Mouse (Mus musculus) Patski (cell line): ENCODE measurements around the gene Ing2. TPM values are rescaled to one million over a fixed set of nuclear protein-coding genes. Genes with fewer than 3 reads are reported as not detected.
A peak's percentile ranks its signal among the peaks of the same experiment; 100 is the strongest.

Experiments used
- ATAC-seq: fragments of 100-300 bp; one replicate; pipeline ENCODE4 v1.8.0; 2021
- CTCF ChIA-PET: fragments of 350-600 bp; sonication (Branson Sonifier 250); formaldehyde crosslinking; loops from one replicate; lab custom pipeline; 2022; ENCODE audit warnings: inconsistent platforms; lab: Charles Lee
- POLR2A ChIA-PET: fragments of 350-600 bp; sonication (Branson Sonifier 250); formaldehyde crosslinking; loops from one replicate; lab custom pipeline; 2022; ENCODE audit warnings: antibody characterized with exemption, inconsistent platforms; lab: Charles Lee
- DNase-seq: peaks from one replicate; pipeline ENCODE4 v3.0.0-alpha.2; 2011; ENCODE audit warnings: low read depth, low spot score
- H3K27me3 ChIP-seq: fragments of 371-371 bp; one replicate; pipeline ENCODE4 v1.5.1; 2021
- CTCF ChIP-seq: fragments of 100-300 bp; IDR thresholded peaks from one replicate; pipeline ENCODE4 v1.5.1; 2021
- in situ Hi-C: fragments of 300-500 bp; cut with MboI; formaldehyde crosslinking; loops from 3 replicates; pipeline ENCODE4 v1.11.1; 2018; ENCODE audit warnings: low pct_unique_long_range_greater_than_20kb, mixed read lengths
- polyA plus RNA-seq: library from polyadenylated mRNA; unstranded; gene quantifications from one replicate; pipeline ENCODE4 v1.2.3, GENCODE M21; 2021

Ing2 gene
- polyA plus RNA-seq, 1 experiment from 2014 or later, result 27.2 TPM

- ATAC-seq (no peak), DNase-seq (no peak)
- H3K27me3 ChIP-seq, result no peaks in the 10 kb centered on the region
- ChIA-PET CTCF (interaction anchor here (1.4 kb wide), 1 partner anchor 16 kb away, joined by 6 read pairs; no protein-coding TSS in a partner anchor), POLR2A (interaction anchor here (0.6 kb wide), 1 partner anchor 136 kb away, joined by 3 read pairs; no protein-coding TSS in a partner anchor)
- in situ Hi-C loops, result loop anchor here (5.0 to 25.0 kb wide), 2 partner anchors 144 to 664 kb away; partner anchors contain the start of genes Rwdd4a and Trappc11
- TF ChIP-seq CTCF, result no peak
Measured at GRCm38 (mm10) chr8:47676631-47677030, 1.3 kb upstream of the Ing2 start.

DNA sequence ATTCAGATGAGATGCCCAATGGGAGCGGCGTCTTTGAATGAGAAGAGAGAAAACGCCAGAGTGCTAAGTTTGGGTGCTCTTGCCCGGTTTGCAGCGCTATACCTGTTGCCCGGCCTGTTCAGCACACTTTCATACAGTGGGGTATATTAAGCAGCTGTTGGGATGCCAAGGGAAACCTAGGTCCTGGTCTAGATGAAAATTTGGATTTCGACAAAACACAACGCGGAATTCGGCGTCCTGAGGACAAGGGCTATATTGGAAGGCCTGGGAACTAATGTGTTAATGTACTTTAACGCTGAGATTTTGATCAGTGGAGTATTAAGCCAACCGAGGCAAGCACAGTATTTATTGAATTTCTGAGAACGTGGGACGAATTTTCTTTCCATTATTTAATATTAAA, 868 bp upstream of the Ing2 start:
- in situ Hi-C loops, result loop anchor here (5.0 to 25.0 kb wide), 2 partner anchors 144 to 664 kb away; partner anchors contain the start of genes Rwdd4a and Trappc11
- ATAC-seq (no peak), DNase-seq (no peak)
- TF ChIP-seq CTCF, result no peak
- no peaks in the 10 kb centered on the region for H3K27me3 ChIP-seq
- ChIA-PET CTCF (interaction anchor here (1.4 kb wide), 1 partner anchor 17 kb away, joined by 6 read pairs; no protein-coding TSS in a partner anchor), POLR2A (interaction anchor here (0.6 to 0.7 kb wide), 2 partner anchors 136 to 275 kb away, joined by 3 read pairs; no protein-coding TSS in a partner anchor)

DNA sequence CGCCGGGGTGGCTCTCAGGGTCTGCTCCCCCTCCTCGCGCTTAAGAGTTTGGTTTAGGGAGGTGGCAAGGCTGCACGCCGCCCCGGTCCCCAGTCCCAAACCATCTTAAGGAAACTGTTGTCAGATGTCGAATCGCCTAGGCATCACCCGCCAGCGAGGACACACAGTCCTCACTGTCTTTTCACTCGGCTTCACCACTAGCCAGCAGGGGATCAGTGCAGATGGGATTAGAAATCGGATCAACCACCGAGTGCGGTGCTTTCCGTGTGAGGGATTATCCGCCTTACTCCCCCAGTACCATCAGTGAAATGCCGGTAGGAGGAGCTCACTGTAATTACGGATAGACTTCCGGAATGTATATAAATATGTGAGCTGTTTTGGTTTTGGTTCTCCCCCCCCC, 430 bp upstream of the Ing2 start:
- CTCF ChIA-PET, result interaction anchor here (1.4 kb wide), 1 partner anchor 17 kb away, joined by 6 read pairs; no protein-coding TSS in a partner anchor
- no peak for DNase-seq

GRCm38 (mm10) chr8:47674140-47674776, 1.1 kb downstream of the Ing2 start:
- DNase-seq (no peak), ATAC-seq (peak; percentile 27)
- in situ Hi-C loops, result no loop called here
- CTCF ChIA-PET, result no interaction called here
- TF ChIP-seq CTCF, result no peak
- POLR2A ChIA-PET, result interaction anchor here (0.7 kb wide), 1 partner anchor 603 kb away, joined by 3 read pairs; no protein-coding TSS in a partner anchor
- H3K27me3 ChIP-seq, result no peaks in the 10 kb centered on the region

More for the DNA sequence above, 430 bp upstream of the Ing2 start:
- ATAC-seq, result peak; percentile 1
- in situ Hi-C loops, result loop anchor here (5.0 to 25.0 kb wide), 2 partner anchors 143 to 663 kb away; partner anchors contain the start of genes Rwdd4a and Trappc11
- TF ChIP-seq CTCF, result no peak
- no peaks in the 10 kb centered on the region for H3K27me3 ChIP-seq
- POLR2A ChIA-PET, result interaction anchor here (0.7 kb wide), 1 partner anchor 274 kb away, joined by 3 read pairs; no protein-coding TSS in a partner anchor

- CTCF ChIA-PET, result interaction anchor here (0.6 kb wide), 1 partner anchor 19 kb away, joined by 3 read pairs; no protein-coding TSS in a partner anchor
- no peak for TF ChIP-seq CTCF
- in situ Hi-C loops, result no loop called here
- no peak for DNase-seq
- H3K27me3 ChIP-seq, result no peaks in the 10 kb centered on the region
- POLR2A ChIA-PET, result no interaction called here
- peak; percentile 52 for ATAC-seq
Measured at GRCm38 (mm10) chr8:47673317-47674139, 1.8 kb downstream of the Ing2 start.

GRCm38 (mm10) chr8:47664231-47664785, 11.0 kb downstream of the Ing2 start:
- in situ Hi-C loops, result no loop called here
- ChIA-PET CTCF (interaction anchor here (1.0 to 2.2 kb wide), 2 partner anchors 10 to 74 kb away, joined by 3 to 12 read pairs; no protein-coding TSS in a partner anchor), POLR2A (interaction anchor here (0.6 to 0.9 kb wide), 2 partner anchors 11 to 12 kb away, joined by 3 read pairs; no protein-coding TSS in a partner anchor)
- no peaks in the 10 kb centered on the region for H3K27me3 ChIP-seq
- no peak for TF ChIP-seq CTCF
- DNase-seq (no peak), ATAC-seq (no peak)

- ChIA-PET CTCF (interaction anchor here (2.2 kb wide), 1 partner anchor 9 kb away, joined by 12 read pairs; no protein-coding TSS in a partner anchor), POLR2A (no interaction called here)
- ATAC-seq (no peak), DNase-seq (no peak)
- no peaks in the 10 kb centered on the region for H3K27me3 ChIP-seq
- in situ Hi-C loops, result no loop called here
- TF ChIP-seq CTCF, result no peak
Measured at GRCm38 (mm10) chr8:47663201-47663600, 12.2 kb downstream of the Ing2 start.

- no peaks in the 10 kb centered on the region for H3K27me3 ChIP-seq
- in situ Hi-C loops, result no loop called here
- no peak for ATAC-seq
- no peak for DNase-seq
- ChIA-PET CTCF (interaction anchor here (2.2 kb wide), 1 partner anchor 8 kb away, joined by 12 read pairs; no protein-coding TSS in a partner anchor), POLR2A (no interaction called here)
- no peak for TF ChIP-seq CTCF
Measured at GRCm38 (mm10) chr8:47662716-47663115, 12.6 kb downstream of the Ing2 start.

DNA sequence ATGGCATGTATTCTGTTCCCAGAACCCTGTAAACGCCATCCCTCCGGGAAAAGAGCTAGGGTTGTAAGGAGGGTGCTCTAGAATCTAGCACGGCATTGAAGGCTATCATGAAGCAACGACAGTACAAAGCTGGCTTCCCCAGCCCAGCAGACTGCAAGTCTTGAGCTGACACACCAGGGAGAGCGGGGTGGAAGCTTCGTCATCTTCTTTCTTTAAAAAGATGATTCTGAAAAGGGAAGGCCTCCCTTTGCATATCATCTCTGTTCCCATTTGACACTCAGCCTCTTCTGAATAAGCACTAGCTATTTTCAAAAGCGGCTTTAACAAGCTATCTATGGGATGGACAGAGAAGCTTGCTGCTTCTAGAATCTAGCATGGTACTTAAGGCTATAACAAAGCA, 15.0 kb downstream of the Ing2 start:
- DNase-seq, result no peak
- H3K27me3 ChIP-seq, result no peaks in the 10 kb centered on the region
- TF ChIP-seq CTCF, result no peak
- ChIA-PET CTCF (interaction anchor here (1.3 kb wide), 1 partner anchor 10 kb away, joined by 4 read pairs; no protein-coding TSS in a partner anchor), POLR2A (no interaction called here)
- no peak for ATAC-seq
- in situ Hi-C loops, result no loop called here

DNA sequence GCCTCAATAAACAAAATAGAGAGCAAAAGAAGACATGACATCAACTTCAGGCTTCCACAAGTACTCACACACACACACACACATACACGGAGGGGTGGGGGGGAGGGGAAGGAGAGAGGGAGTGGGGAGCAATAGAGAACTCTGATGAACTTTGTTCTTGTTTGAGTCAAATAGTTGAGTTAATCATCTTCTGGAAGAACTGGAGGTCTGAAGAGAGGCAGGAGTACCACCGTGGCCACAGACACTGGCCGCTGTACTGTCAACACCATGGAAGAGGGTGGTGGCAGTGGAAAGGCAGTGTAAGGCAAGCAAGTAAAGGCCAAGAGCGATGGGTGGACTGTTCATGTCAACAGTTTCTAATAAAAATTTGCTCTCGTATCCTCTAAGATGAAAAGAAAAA, 15.9 kb downstream of the Ing2 start:
- ATAC-seq (no peak), DNase-seq (no peak)
- CTCF ChIA-PET, result interaction anchor here (1.2 kb wide), 1 partner anchor 60 kb away, joined by 3 read pairs; no protein-coding TSS in a partner anchor
- in situ Hi-C loops, result no loop called here
- H3K27me3 ChIP-seq, result no peaks in the 10 kb centered on the region
- no peak for TF ChIP-seq CTCF
- POLR2A ChIA-PET, result no interaction called here
